Mouse (Mus musculus) neural tube, embryonic 11.5 days (tissue): Measurements from ENCODE around the gene Coq10b. TPM values are rescaled to one million over a fixed set of nuclear protein-coding genes. Genes with fewer than 3 reads are reported as not detected.

Experiments
- ATAC-seq: fragments of 200-750 bp; cut with Nextera tagmentation; 2 replicates; pipeline ENCODE4 v1.8.0; 2017; ENCODE audit warnings: moderate number of reproducible peaks, mild to moderate bottlenecking, moderate TSS enrichment, moderate library complexity; ENCODE audit not compliant: insufficient read depth, low FRiP score, low TSS enrichment
- DNase-seq: peaks from one replicate; pipeline ENCODE4 v3.0.0-alpha.2; 2015; ENCODE audit warnings: low spot score
- H3K27ac ChIP-seq: fragments of 300-500 bp; sonication (generic); 2 replicates; pipeline ENCODE4 v1.5.1; 2014; ENCODE audit warnings: low read depth, mild to moderate bottlenecking, low read length
- H3K27me3 ChIP-seq: fragments of 300-500 bp; sonication (generic); 2 replicates; pipeline ENCODE4 v1.6.1; 2014; ENCODE audit warnings: mild to moderate bottlenecking, low read length, mixed read lengths; ENCODE audit not compliant: control insufficient read depth, insufficient read depth
- H3K36me3 ChIP-seq: fragments of 300-500 bp; sonication (generic); 2 replicates; pipeline ENCODE4 v1.6.1; 2014; ENCODE audit warnings: mild to moderate bottlenecking, low read length, moderate library complexity, mixed read lengths; ENCODE audit not compliant: control insufficient read depth, insufficient read depth
- H3K4me1 ChIP-seq: fragments of 300-500 bp; sonication (generic); 2 replicates; pipeline ENCODE4 v1.6.1; 2014; ENCODE audit warnings: low read length, mixed read lengths; ENCODE audit not compliant: control insufficient read depth, insufficient read depth
- H3K4me2 ChIP-seq: fragments of 300-500 bp; sonication (generic); 2 replicates; pipeline ENCODE4 v1.6.1; 2014; ENCODE audit warnings: low read depth, mild to moderate bottlenecking, moderate library complexity
- H3K4me3 ChIP-seq: fragments of 300-500 bp; sonication (generic); 2 replicates; pipeline ENCODE4 v1.5.1; 2014; ENCODE audit warnings: low read depth, low read length
- H3K9ac ChIP-seq: fragments of 300-500 bp; sonication (generic); 2 replicates; pipeline ENCODE4 v1.6.1; 2014; ENCODE audit warnings: mild to moderate bottlenecking, low read length
- H3K9me3 ChIP-seq: fragments of 300-500 bp; sonication (generic); 2 replicates; pipeline ENCODE4 v1.6.1; 2016; ENCODE audit warnings: low read length; ENCODE audit not compliant: control insufficient read depth
- WGBS: fragments of 180-500 bp; shearing (Covaris S2); extraction: QIAGEN DNeasy Blood & Tissue Kit; methylation state at CpG from one replicate; pipeline ENCODE4 v1.1.7; 2014; 5-methylcytosine and 5-hydroxymethylcytosine counted together
- polyA plus RNA-seq: library from polyadenylated mRNA; unstranded; fragments of >200 nt; fragmentation: Nextera tagmentation; extraction: Ambion mirVana; gene quantifications from 2 replicates; pipeline ENCODE4 v1.2.1, GENCODE M21; 2014

The Coq10b gene
- polyA plus RNA-seq, 1 experiment from 2014 or later = 31.9 TPM

DNA sequence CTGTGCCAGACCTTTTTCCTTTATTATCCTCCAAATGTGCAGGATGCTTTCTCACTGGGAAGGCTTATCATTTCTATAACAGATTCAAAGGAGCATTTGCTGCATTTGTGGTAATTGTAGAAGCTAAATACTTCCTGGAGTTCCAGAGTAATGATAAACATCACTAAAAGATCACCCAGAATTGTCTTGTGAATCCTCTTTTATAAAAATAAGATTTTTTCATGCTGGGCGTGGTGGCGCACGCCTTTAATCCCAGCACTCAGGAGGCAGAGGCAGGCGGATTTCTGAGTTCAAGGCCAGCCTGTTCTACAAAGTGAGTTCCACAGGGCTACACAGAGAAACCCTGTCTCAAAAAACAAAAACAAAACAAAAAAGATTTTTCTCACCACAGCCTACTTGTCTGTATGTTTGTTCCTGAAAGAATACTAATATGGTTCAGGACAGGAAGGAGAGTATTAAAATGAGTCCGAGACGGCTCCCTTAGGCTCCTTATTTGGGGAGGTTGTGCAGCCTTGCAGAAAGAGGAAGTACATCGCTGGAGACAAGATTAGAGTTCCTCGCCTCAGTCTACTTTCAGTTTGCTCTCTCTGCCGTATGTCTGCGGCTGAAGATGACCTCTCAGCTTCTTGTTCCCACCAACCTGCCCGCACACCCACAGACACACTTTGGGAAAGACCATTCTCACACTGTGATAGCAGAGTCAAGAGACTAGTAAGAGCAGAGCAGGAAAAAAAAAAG, 23.9 kb upstream of the Coq10b start:
- Histone ChIP-seq H3K4me3 (no peak overlapping the region), H3K4me2 (no peak overlapping the region), H3K27me3 (no peaks in the 10 kb centered on the region), H3K27ac (no peak overlapping the region), H3K4me1 (peaks cover 3% of the 10 kb centered on the region; the same call in 1 of the 2 replicates), H3K9me3 (no peaks in the 10 kb centered on the region), H3K9ac (no peak overlapping the region), H3K36me3 (no peaks in the 10 kb centered on the region)
- DNase-seq (no peak), ATAC-seq (no peak)
- 89% methylated on average over 11 of the region's 11 CpGs for whole genome bisulfite sequencing

DNA sequence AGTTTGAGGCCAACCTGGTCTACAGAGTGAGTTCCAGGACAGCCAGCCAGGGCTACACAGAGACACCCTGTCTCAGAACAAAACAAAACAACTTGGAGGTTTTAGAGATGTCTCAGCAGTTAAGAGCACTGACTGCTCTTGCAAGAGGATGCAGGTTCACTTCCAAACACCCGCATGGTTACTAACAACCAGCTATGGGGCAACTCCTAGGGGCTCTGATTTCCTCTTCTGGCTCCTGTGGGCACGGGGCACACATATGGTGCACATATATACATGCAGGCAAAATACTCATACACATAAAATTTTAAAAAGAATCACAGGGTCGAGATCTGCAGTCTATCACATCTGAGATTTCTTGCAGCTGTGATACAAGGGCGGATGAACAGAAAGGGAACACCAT, 23.1 kb upstream of the Coq10b start:
- Histone ChIP-seq H3K4me2 (no peak overlapping the region), H3K27ac (no peak overlapping the region), H3K9ac (no peak overlapping the region), H3K4me3 (no peak overlapping the region), H3K36me3 (no peaks in the 10 kb centered on the region), H3K4me1 (peaks cover 3% of the 10 kb centered on the region; the same call in 1 of the 2 replicates), H3K27me3 (no peaks in the 10 kb centered on the region), H3K9me3 (no peaks in the 10 kb centered on the region)
- ATAC-seq (no peak), DNase-seq (no peak)
- WGBS = 78% methylated on average over 4 of the region's 4 CpGs

DNA sequence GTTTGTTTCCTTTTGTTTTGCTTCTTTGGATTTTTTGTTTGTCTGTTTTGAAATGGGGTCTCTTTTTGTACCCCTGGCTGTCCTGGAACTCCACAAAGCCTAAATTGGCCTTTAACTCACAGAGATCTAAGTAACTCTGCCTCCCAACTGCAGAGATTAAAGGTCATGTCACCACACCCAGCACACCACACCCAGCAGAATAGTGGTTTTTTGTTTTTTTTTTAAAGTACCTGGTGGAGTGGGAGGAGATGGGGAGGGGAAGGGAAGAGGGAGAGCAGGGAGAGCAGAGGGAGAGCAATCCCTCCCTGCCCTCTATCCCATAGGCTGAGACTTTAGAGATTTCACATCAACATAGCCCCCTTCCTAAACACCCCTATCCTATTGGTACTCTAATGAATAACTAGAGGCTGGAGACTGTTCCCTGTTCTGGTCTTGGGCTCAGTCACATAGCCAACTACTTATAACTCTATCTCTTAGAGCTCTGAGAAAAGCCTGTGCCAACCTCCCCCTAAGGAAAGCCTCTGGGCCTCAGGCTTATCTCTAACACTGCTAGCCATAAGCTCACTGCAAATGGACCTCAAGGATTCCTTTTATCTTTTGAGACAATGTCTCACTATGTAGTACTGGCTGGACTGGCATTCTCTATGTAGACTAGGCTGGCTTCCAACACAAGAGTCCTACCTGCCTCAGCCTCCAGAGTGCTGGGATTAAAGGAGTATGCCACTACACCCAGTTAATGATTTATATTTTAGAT, 21.4 kb upstream of the Coq10b start:
- no peak overlapping the region for H3K4me2 ChIP-seq
- no peak overlapping the region for H3K4me3 ChIP-seq
- no peaks in the 10 kb centered on the region for H3K4me1 ChIP-seq
- no peaks in the 10 kb centered on the region for H3K36me3 ChIP-seq
- no peak for DNase-seq
- ATAC-seq = no peak
- no peaks in the 10 kb centered on the region for H3K27me3 ChIP-seq
- H3K27ac ChIP-seq = no peak overlapping the region
- H3K9ac ChIP-seq = no peak overlapping the region
- no peaks in the 10 kb centered on the region for H3K9me3 ChIP-seq

DNA sequence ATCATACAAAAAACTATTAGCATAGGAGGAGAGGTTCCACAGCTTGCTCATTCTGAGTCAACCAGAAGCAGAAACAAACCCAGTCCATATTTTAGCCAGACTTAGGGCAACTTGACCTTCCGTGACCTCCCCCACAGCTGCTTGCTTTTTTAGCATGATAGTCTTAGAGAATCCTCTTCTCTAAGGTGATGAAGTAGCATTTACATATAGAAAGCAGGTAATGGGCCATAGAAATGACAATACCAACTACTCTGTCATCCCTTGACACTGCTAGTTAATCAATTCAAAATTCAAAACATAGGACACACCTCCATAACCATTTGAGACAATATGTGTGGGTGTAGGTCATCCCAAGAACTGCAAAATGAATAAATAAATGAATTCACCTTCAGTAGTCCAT, 12.6 kb upstream of the Coq10b start:
- DNase-seq (no peak), ATAC-seq (no peak)
- Histone ChIP-seq H3K36me3 (no peaks in the 10 kb centered on the region), H3K4me3 (no peak overlapping the region), H3K9ac (no peak overlapping the region), H3K4me1 (no peaks in the 10 kb centered on the region), H3K27me3 (no peaks in the 10 kb centered on the region), H3K4me2 (no peak overlapping the region), H3K9me3 (no peaks in the 10 kb centered on the region), H3K27ac (no peak overlapping the region)
- WGBS = 97% methylated on average over 1 of the region's 1 CpGs

DNA sequence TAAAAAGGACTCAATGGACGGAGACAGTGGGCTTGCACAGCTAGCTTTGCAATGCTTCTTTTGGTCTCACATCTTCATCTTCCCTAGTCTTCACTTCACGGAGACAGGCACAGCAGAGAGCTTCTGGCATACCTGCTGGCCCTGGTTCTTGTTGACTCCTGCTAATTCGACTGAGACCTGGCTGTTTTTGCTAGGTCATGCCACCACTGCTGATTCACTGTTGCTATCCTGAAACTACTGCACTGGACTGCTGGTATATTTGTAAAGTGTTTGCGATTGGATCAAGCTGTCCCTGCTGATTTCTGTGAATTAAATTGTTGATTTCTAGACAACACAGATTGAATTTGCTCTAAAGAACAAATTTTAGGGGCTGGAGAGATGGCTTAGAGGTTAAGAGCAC, 10.9 kb upstream of the Coq10b start:
- DNase-seq (no peak), ATAC-seq (no peak)
- H3K27ac ChIP-seq = no peak overlapping the region
- H3K9me3 ChIP-seq = no peaks in the 10 kb centered on the region
- H3K4me3 ChIP-seq = no peak overlapping the region
- H3K27me3 ChIP-seq = no peaks in the 10 kb centered on the region
- 87% methylated on average over 4 of the region's 4 CpGs for WGBS
- no peak overlapping the region for H3K9ac ChIP-seq
- no peaks in the 10 kb centered on the region for H3K4me1 ChIP-seq
- H3K4me2 ChIP-seq = no peak overlapping the region
- no peaks in the 10 kb centered on the region for H3K36me3 ChIP-seq

DNA sequence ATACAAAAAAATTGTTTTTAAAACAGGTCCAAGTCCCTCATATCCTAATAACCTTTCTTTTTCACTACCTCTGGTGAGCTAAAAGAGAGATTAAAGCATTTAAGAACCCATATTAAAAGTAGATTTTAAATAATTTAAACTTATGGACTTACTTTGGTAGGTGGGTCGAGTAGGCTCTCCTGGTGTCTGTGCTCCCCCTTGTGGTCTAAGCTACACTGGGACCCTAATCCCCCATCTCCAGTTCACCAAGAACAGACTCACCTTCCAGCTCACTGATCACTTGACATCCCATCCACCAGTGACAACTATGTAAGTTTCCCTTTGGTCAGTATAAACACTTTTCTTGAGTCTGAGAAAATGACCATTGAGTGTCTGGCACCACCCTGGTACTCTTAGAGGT, 10.3 kb upstream of the Coq10b start:
- no peaks in the 10 kb centered on the region for H3K9me3 ChIP-seq
- H3K4me2 ChIP-seq = no peak overlapping the region
- H3K36me3 ChIP-seq = no peaks in the 10 kb centered on the region
- H3K27me3 ChIP-seq = no peaks in the 10 kb centered on the region
- 71% methylated on average over 1 of the region's 1 CpGs for WGBS
- H3K9ac ChIP-seq = no peak overlapping the region
- ATAC-seq = no peak
- H3K4me1 ChIP-seq = no peaks in the 10 kb centered on the region
- no peak overlapping the region for H3K4me3 ChIP-seq
- DNase-seq = no peak
- H3K27ac ChIP-seq = no peak overlapping the region

DNA sequence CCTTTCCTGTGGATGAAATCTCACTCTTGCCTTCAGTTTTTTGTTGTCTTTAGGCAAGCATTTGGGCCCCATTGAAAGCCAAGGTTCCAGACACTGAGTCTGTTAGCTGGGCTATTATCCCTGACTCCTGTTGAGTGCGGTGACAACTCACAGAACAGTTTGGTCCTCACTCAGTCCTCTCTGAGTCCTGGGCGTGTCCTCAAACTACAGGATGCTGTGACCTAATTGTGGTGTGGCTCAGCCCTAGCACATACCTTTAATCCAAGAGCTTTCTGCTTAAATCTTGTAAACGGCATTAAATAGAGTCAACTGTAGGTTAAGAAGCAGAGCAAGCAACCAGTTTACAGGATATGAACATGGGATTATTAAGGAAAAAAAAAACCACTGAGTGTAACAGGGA, 9.4 kb upstream of the Coq10b start:
- no peak overlapping the region for H3K4me2 ChIP-seq
- H3K36me3 ChIP-seq = no peaks in the 10 kb centered on the region
- no peak overlapping the region for H3K4me3 ChIP-seq
- DNase-seq = no peak
- H3K27me3 ChIP-seq = no peaks in the 10 kb centered on the region
- WGBS = 89% methylated on average over 3 of the region's 3 CpGs
- H3K9ac ChIP-seq = no peak overlapping the region
- H3K27ac ChIP-seq = no peak overlapping the region
- ATAC-seq = no peak
- no peaks in the 10 kb centered on the region for H3K4me1 ChIP-seq
- H3K9me3 ChIP-seq = no peaks in the 10 kb centered on the region

DNA sequence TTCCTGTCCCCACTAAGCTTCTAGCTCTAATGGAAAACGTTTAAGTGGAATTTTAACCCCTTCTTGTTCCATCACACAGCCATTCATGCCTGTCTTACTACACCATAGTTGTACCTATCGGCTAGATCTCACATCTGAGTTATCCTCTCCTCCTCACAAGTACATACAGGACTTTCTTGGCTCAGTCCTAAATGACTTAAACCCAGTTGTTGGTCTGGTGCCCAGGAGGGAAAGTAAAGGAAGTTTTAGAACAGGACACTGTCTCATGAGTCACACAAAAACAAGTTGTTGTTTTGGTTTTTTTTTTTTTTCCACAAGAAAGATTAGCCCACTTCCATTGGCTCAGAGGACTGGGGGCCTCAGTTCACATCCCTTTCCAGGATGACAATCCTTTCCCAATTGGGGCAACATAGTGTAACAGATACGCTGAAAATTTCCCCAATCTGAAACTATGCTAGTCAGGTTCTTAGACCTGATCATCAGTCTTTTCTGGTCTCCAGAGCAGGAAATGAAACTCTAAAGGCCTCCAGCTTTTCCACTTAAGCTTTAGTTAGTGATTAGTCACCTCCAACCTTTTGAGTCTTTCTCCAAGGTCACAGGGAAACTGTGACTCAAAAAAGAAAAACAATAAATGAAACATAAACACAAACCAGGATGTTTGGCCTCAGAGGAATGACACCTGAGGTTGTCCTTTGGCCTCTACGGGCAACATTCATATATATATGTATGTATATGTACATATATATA, 3.6 kb upstream of the Coq10b start:
- Histone ChIP-seq H3K27me3 (no peaks in the 10 kb centered on the region), H3K4me3 (no peak overlapping the region), H3K27ac (no peak overlapping the region), H3K36me3 (no peaks in the 10 kb centered on the region), H3K9ac (no peak overlapping the region), H3K9me3 (no peaks in the 10 kb centered on the region), H3K4me1 (no peaks in the 10 kb centered on the region), H3K4me2 (no peak overlapping the region)
- 66% methylated on average over 4 of the region's 4 CpGs for WGBS
- ATAC-seq (no peak), DNase-seq (no peak)
